In the genomic region with DNA sequence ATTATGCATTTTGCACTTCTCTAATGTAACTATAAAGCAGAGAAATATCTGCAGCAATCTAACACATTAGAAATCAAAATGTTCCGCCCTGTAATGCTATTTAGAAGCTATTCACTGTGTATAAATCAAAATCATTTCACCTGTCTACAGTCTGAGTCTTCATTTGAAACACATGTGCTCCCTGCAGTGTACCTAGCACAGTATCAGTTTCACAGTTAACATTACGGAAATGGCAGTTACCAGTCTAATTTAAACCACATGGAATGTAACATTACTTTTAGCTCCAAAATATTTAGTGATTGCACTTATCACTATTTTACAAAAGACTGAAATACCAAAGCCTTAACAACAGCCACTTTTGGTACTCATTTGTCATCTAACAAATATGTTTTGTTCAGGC, we compare ENCODE assay signal across 23 mouse cellular contexts.
"Had no signal": no experiment of that assay in that cellular context is flagged by ENCODE, and none has a peak within 500 bp of the region (broad histone marks: within the 10 kb centered on the region; RNA-seq: fewer than 3 reads in every experiment).

No protein-coding gene starts in this region.

- H3K36me3 ChIP-seq: midbrain, embryonic 12.5 days; midbrain, embryonic 15.5 days; neural tube, embryonic 12.5 days; neural tube, embryonic 15.5 days had no signal

- ATAC-seq: liver, embryonic 12.5 days; midbrain, embryonic 15.5 days had no signal

- H3K9me3 ChIP-seq: liver, embryonic 12.5 days; liver, embryonic 15.5 days; lung, embryonic 15.5 days; midbrain, embryonic 12.5 days; midbrain, embryonic 15.5 days; neural tube, embryonic 12.5 days; neural tube, embryonic 15.5 days had no signal

- DNase-seq: kidney, adult 2 months; kidney, postnatal 25 days; layer of hippocampus, postnatal 36 days; left cerebral cortex, postnatal 4 days; liver; lung, adult 18-20 months; lung, postnatal 10 days; lung, postnatal 36 days; right cerebral cortex, adult 18-20 months; right cerebral cortex, postnatal 14 days; right cerebral cortex, postnatal 4 days; thymus, adult 2 months; thymus, postnatal 14 days; thymus, postnatal 4 days had no signal

- H3K4me3 ChIP-seq: liver, embryonic 12.5 days; liver, embryonic 15.5 days; lung, embryonic 15.5 days; midbrain, embryonic 12.5 days; midbrain, embryonic 15.5 days; neural tube, embryonic 12.5 days; neural tube, embryonic 15.5 days had no signal

- H3K27me3 ChIP-seq: liver, embryonic 15.5 days; lung, embryonic 15.5 days; neural tube, embryonic 12.5 days had no signal

- H3K27ac ChIP-seq: kidney, postnatal 0 days; liver, embryonic 12.5 days; liver, embryonic 15.5 days; lung, embryonic 15.5 days; midbrain, embryonic 12.5 days; midbrain, embryonic 15.5 days; neural tube, embryonic 12.5 days; neural tube, embryonic 15.5 days; stomach, postnatal 0 days had no signal

- H3K4me1 ChIP-seq: lung, embryonic 15.5 days; neural tube, embryonic 12.5 days had no signal

- H3K4me2 ChIP-seq: liver, embryonic 12.5 days; liver, embryonic 15.5 days; lung, embryonic 15.5 days; midbrain, embryonic 12.5 days; midbrain, embryonic 15.5 days; neural tube, embryonic 12.5 days; neural tube, embryonic 15.5 days had no signal

- H3K9ac ChIP-seq: liver, embryonic 12.5 days; liver, embryonic 15.5 days; lung, embryonic 15.5 days; midbrain, embryonic 12.5 days; midbrain, embryonic 15.5 days; neural tube, embryonic 12.5 days; neural tube, embryonic 15.5 days had no signal
